Mouse (Mus musculus) intestine, embryonic 14.5 days (tissue): ENCODE measurements around the gene Akr1b10. TPM values are rescaled to one million over a fixed set of nuclear protein-coding genes. Genes with fewer than 3 reads are reported as not detected.

Experiments
- ATAC-seq: fragments of 200-750 bp; cut with Nextera tagmentation; replicated peaks from 2 replicates; pipeline ENCODE4 v1.8.0; 2017; ENCODE audit warnings: low read depth, moderate number of reproducible peaks, moderate TSS enrichment, moderate library complexity; ENCODE audit not compliant: low FRiP score, low TSS enrichment
- DNase-seq: peaks from one replicate; pipeline ENCODE4 v3.0.0-alpha.2; 2018; ENCODE audit warnings: low spot score
- H3K27ac ChIP-seq: fragments of 300-500 bp; sonication (generic); 2 replicates; pipeline ENCODE4 v1.5.1; 2014; ENCODE audit warnings: low read depth, mild to moderate bottlenecking, control low read depth
- H3K27me3 ChIP-seq: fragments of 300-500 bp; sonication (generic); replicated peaks from 2 replicates; pipeline ENCODE4 v1.6.1; 2014; ENCODE audit warnings: low read length, control low read depth; ENCODE audit not compliant: control insufficient read depth, insufficient read depth
- H3K36me3 ChIP-seq: fragments of 300-500 bp; sonication (generic); 2 replicates; pipeline ENCODE4 v1.6.1; 2014; ENCODE audit warnings: low read length, control low read depth; ENCODE audit not compliant: control insufficient read depth, insufficient read depth
- H3K4me1 ChIP-seq: fragments of 300-500 bp; sonication (generic); replicated peaks from 2 replicates; pipeline ENCODE4 v1.6.1; 2014; ENCODE audit warnings: low read length, control low read depth, mixed read lengths; ENCODE audit not compliant: control insufficient read depth, insufficient read depth
- H3K4me2 ChIP-seq: fragments of 300-500 bp; sonication (generic); 2 replicates; pipeline ENCODE4 v1.6.1; 2014; ENCODE audit warnings: low read length
- H3K4me3 ChIP-seq: fragments of 300-500 bp; sonication (generic); 2 replicates; pipeline ENCODE4 v1.5.1; 2014; ENCODE audit warnings: low read depth, low read length, control low read depth, mixed read lengths
- H3K9ac ChIP-seq: fragments of 300-500 bp; sonication (generic); 2 replicates; pipeline ENCODE4 v1.6.1; 2014; ENCODE audit warnings: mild to moderate bottlenecking, low read length
- H3K9me3 ChIP-seq: fragments of 300-500 bp; sonication (generic); 2 replicates; pipeline ENCODE4 v1.6.1; 2016; ENCODE audit warnings: low read length, control low read depth; ENCODE audit not compliant: control insufficient read depth
- WGBS: fragments of 180-500 bp; shearing (Covaris S2); extraction: QIAGEN DNeasy Blood & Tissue Kit; methylation state at CpG from one replicate; pipeline ENCODE4 v1.1.7; 2014; 5-methylcytosine and 5-hydroxymethylcytosine counted together
- polyA plus RNA-seq: library from polyadenylated mRNA; unstranded; fragments of >200 nt; fragmentation: Nextera tagmentation; extraction: Ambion mirVana; gene quantifications from 2 replicates; pipeline ENCODE4 v1.2.1, GENCODE M21; 2014

The Akr1b10 gene
- 17.0 and 17.6 TPM in 2 replicates for polyA plus RNA-seq

- Histone ChIP-seq H3K36me3 (peaks cover 11% of the 10 kb centered on the region), H3K27ac (peak within 1 kb of the TSS; percentile 29; the same call in 1 of the 2 replicates), H3K4me2 (peak within 1 kb of the TSS; percentile 82), H3K4me3 (peak within 1 kb of the TSS; percentile 41), H3K4me1 (no peaks in the 10 kb centered on the region), H3K9ac (peak within 1 kb of the TSS; percentile 20), H3K9me3 (no peaks in the 10 kb centered on the region), H3K27me3 (no peaks in the 10 kb centered on the region)
- WGBS, result under 1% methylated on average over 17 of the region's 17 CpGs
- DNase-seq, result peak; percentile 77
- peak; percentile 58 for ATAC-seq
Measured at GRCm38 (mm10) chr6:34384110-34384661, at the start of gene Akr1b10. Akr1b10 (plus strand) TSS chr6:34384218.

GRCm38 (mm10) chr6:34334673-34335072 is 49.3 kb upstream of the Akr1b10 start:
- Histone ChIP-seq H3K9me3 (no peaks in the 10 kb centered on the region), H3K4me2 (no peak overlapping the region), H3K27me3 (no peaks in the 10 kb centered on the region), H3K9ac (no peak overlapping the region), H3K4me3 (no peak overlapping the region), H3K4me1 (no peaks in the 10 kb centered on the region), H3K27ac (no peak overlapping the region), H3K36me3 (no peaks in the 10 kb centered on the region)
- ATAC-seq (no peak), DNase-seq (no peak)
- 77% methylated on average over 5 of the region's 5 CpGs for WGBS

- no peak overlapping the region for H3K4me2 ChIP-seq
- no peaks in the 10 kb centered on the region for H3K9me3 ChIP-seq
- 88% methylated on average over 2 of the region's 2 CpGs for WGBS
- H3K27me3 ChIP-seq, result no peaks in the 10 kb centered on the region
- no peak for ATAC-seq
- no peak overlapping the region for H3K4me3 ChIP-seq
- no peak overlapping the region for H3K27ac ChIP-seq
- no peak overlapping the region for H3K9ac ChIP-seq
- DNase-seq, result no peak
- no peaks in the 10 kb centered on the region for H3K4me1 ChIP-seq
- no peaks in the 10 kb centered on the region for H3K36me3 ChIP-seq
Measured at GRCm38 (mm10) chr6:34337799-34338198, 46.2 kb upstream of the Akr1b10 start.

GRCm38 (mm10) chr6:34341991-34342390 is 42.0 kb upstream of the Akr1b10 start:
- H3K27ac ChIP-seq, result no peak overlapping the region
- H3K4me3 ChIP-seq, result no peak overlapping the region
- 84% methylated on average over 4 of the region's 4 CpGs for WGBS
- H3K36me3 ChIP-seq, result no peaks in the 10 kb centered on the region
- no peak overlapping the region for H3K9ac ChIP-seq
- H3K4me2 ChIP-seq, result no peak overlapping the region
- H3K4me1 ChIP-seq, result 0 out of 2 replicates have a peak, but pooled peaks cover 3% of the 10 kb centered on the region
- no peak for ATAC-seq
- H3K27me3 ChIP-seq, result no peaks in the 10 kb centered on the region
- H3K9me3 ChIP-seq, result no peaks in the 10 kb centered on the region
- DNase-seq, result no peak

GRCm38 (mm10) chr6:34342476-34342875 is 41.5 kb upstream of the Akr1b10 start:
- WGBS, result 79% methylated on average over 2 of the region's 2 CpGs
- DNase-seq, result no peak
- Histone ChIP-seq H3K36me3 (no peaks in the 10 kb centered on the region), H3K27me3 (no peaks in the 10 kb centered on the region), H3K4me1 (0 out of 2 replicates have a peak, but pooled peaks cover 3% of the 10 kb centered on the region), H3K4me2 (no peak overlapping the region), H3K9me3 (no peaks in the 10 kb centered on the region), H3K27ac (no peak overlapping the region), H3K4me3 (no peak overlapping the region), H3K9ac (no peak overlapping the region)
- no peak for ATAC-seq

GRCm38 (mm10) chr6:34343426-34343825 is 40.6 kb upstream of the Akr1b10 start:
- H3K9me3 ChIP-seq, result no peaks in the 10 kb centered on the region
- 85% methylated on average over 6 of the region's 6 CpGs for WGBS
- H3K4me1 ChIP-seq, result 0 out of 2 replicates have a peak, but pooled peaks cover 3% of the 10 kb centered on the region
- DNase-seq, result no peak
- H3K9ac ChIP-seq, result no peak overlapping the region
- no peak overlapping the region for H3K27ac ChIP-seq
- no peak for ATAC-seq
- H3K4me3 ChIP-seq, result no peak overlapping the region
- H3K4me2 ChIP-seq, result no peak overlapping the region
- no peaks in the 10 kb centered on the region for H3K36me3 ChIP-seq
- H3K27me3 ChIP-seq, result no peaks in the 10 kb centered on the region

GRCm38 (mm10) chr6:34344135-34344850 is 39.7 kb upstream of the Akr1b10 start:
- Histone ChIP-seq H3K4me2 (no peak overlapping the region), H3K36me3 (no peaks in the 10 kb centered on the region), H3K27ac (no peak overlapping the region), H3K9me3 (no peaks in the 10 kb centered on the region), H3K27me3 (no peaks in the 10 kb centered on the region), H3K9ac (no peak overlapping the region), H3K4me3 (no peak overlapping the region), H3K4me1 (0 out of 2 replicates have a peak, but pooled peaks cover 3% of the 10 kb centered on the region)
- ATAC-seq (no peak), DNase-seq (no peak)
- WGBS, result 62% methylated on average over 10 of the region's 10 CpGs

GRCm38 (mm10) chr6:34344935-34345334 is 39.1 kb upstream of the Akr1b10 start:
- no peak for ATAC-seq
- peak; percentile 61 for DNase-seq
- Histone ChIP-seq H3K4me3 (no peak overlapping the region), H3K4me2 (no peak overlapping the region; the same call in 1 of the 2 replicates), H3K9ac (no peak overlapping the region), H3K36me3 (no peaks in the 10 kb centered on the region), H3K9me3 (no peaks in the 10 kb centered on the region), H3K27me3 (no peaks in the 10 kb centered on the region), H3K27ac (no peak overlapping the region), H3K4me1 (0 out of 2 replicates have a peak, but pooled peaks cover 3% of the 10 kb centered on the region)
- WGBS, result 17% methylated on average over 9 of the region's 9 CpGs
